8 mouse cellular contexts compared by ENCODE assay signal in the genomic region with DNA sequence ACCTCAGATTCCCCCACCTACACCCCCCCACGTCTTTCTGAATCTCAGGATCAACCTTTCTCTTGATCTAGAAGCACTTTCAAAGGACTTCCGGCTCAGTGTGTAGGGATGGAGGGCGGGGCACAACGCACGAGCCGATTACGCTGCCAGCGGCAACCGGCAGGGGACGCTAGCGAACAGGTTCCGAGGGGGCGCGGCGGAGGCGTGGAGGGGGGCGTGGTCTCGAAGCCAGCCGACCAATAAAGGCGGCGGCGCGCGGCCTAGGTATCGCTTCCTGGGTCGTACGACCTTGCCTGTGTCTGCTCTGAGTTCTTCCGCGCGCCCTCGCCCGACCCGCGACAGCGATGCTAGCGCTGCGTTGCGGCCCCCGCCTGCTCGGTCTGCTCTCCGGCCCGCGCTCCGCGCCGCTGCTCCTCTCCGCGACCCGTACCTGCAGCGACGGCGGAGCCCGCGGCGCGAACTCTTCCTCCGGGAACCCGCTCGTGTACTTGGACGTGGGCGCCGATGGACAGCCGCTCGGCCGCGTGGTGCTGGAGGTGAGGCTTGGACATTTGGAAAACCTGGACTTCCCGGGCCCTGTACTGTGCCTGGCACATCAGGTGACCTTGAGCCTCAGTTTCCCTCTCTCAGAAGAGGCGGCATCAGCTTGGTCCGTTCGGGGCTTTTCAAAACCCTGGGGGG. TPM values are rescaled to one million over a fixed set of nuclear protein-coding genes. Genes with fewer than 3 reads are reported as not detected.
DNase-seq lines count a peak whose midpoint lies in the region; ATAC-seq and TF ChIP-seq lines count a peak whose summit lies in the region.

A gene (plus strand): TSS at position 267 of the 681 bp plus-strand sequence.

- ATAC-seq in forebrain, embryonic 15.5 days (replicated peaks) = peak; percentile 92
- peak; percentile 90 for ATAC-seq in neutrophil, adult 5-6 weeks (ENCODE audit: extremely low read depth, insufficient number of reproducible peaks, low FRiP score, poor library complexity, severe bottlenecking)

- under 1% methylated on average over 70 of the region's 70 CpGs for WGBS in forebrain, embryonic 15.5 days
- under 1% methylated on average over 70 of the region's 70 CpGs for WGBS in lung, adult 2 months

- peak; percentile 93 for DNase-seq in ES-CJ7 (ENCODE audit: low read depth, low spot score)
- DNase-seq in cerebellum, adult 11 months = peak; percentile 95
- DNase-seq in heart, postnatal 25 days (ENCODE audit: low spot score) = peak; percentile 89
- peak; percentile 91 to 98 for DNase-seq in layer of hippocampus, adult 18-20 months (ENCODE audit: low spot score in 2 of 2)
- peak; percentile 98 for DNase-seq in lung, adult 2 months
- peak; percentile 93 to 95 for DNase-seq in thymus, adult 18-20 months

- peak within 1 kb of the TSS; percentile 96 for H3K4me2 ChIP-seq in forebrain, embryonic 15.5 days (replicated peaks)

- H3K27ac ChIP-seq in forebrain, embryonic 15.5 days (replicated peaks) = peak within 1 kb of the TSS; percentile 66

- peak; percentile 71; the same call in 1 of the 2 replicates for TF ChIP-seq POLR2A in lung, adult 2 months (IDR thresholded peaks at IDR 0.05; ENCODE audit: borderline replicate concordance, extremely low read depth, low read depth, low read length)

- peaks cover 12% of the 10 kb centered on the region for H3K36me3 ChIP-seq in forebrain, embryonic 15.5 days

- H3K9me3 ChIP-seq in forebrain, embryonic 15.5 days = no peaks in the 10 kb centered on the region

- peak within 1 kb of the TSS; percentile 96 for H3K4me3 ChIP-seq in forebrain, embryonic 15.5 days
- peak within 1 kb of the TSS; percentile 71 for H3K4me3 ChIP-seq in lung, adult 2 months (replicated peaks; ENCODE audit: extremely low read depth, low read depth, low read length)

- H3K27me3 ChIP-seq in forebrain, embryonic 15.5 days = no peaks in the 10 kb centered on the region

- intact Hi-C loops in heart, postnatal 25 days (cut with DNase I) = loop anchor here (2.0 kb wide), 1 partner anchor 33 kb away; no protein-coding TSS in a partner anchor

- H3K9ac ChIP-seq in forebrain, embryonic 15.5 days (replicated peaks) = peak within 1 kb of the TSS; percentile 92

- TF ChIP-seq CTCF in lung, adult 2 months (IDR thresholded peaks at IDR 0.05; ENCODE audit: insufficient read depth, low read length) = peak; percentile 82

- peaks cover 22% of the 10 kb centered on the region for H3K4me1 ChIP-seq in forebrain, embryonic 15.5 days
- peaks cover 11% of the 10 kb centered on the region for H3K4me1 ChIP-seq in lung, adult 2 months (ENCODE audit: control insufficient read depth, insufficient read depth, low read length)

RNA-seq across cellular contexts. Expression of the gene that starts here (rescaled TPM):
- 21.5 and 24.3 TPM in 2 replicates for polyA plus RNA-seq in forebrain, embryonic 15.5 days (2015; fragmentation: Nextera tagmentation; extraction: Ambion mirVana)
- 100 to 1,000 TPM; 277 to 296 TPM for total RNA-seq in heart, postnatal 25 days (2021)
- total RNA-seq in layer of hippocampus, adult 18-20 months (2021) = 10 to 100 TPM; 26.8 to 30.1 TPM
- 28.9 and 32.4 TPM in 2 replicates for polyA plus RNA-seq in lung, adult 2 months (2012; rRNA removed)
- 10.2 and 11.5 TPM in 2 replicates for total RNA-seq in neutrophil, adult 5-6 weeks (2017)

Comparison
In these comparisons a context has a peak if more than half of its experiments do, and no peak if none do; other contexts are left out.
1. Peak in every context shown above with its lines: DNase-seq, ATAC-seq, H3K4me3 ChIP-seq and H3K27ac ChIP-seq.
2. RNA of the gene that starts here (total RNA-seq): 277 to 296 TPM in heart, postnatal 25 days; 26.8 to 30.1 TPM in layer of hippocampus, adult 18-20 months and 10.2 to 11.5 TPM in neutrophil, adult 5-6 weeks; every median in the first group is over 4 times any median in the second.